Mouse (Mus musculus): ENCODE data around the gene Rxra. TPM values are rescaled to one million over a fixed set of nuclear protein-coding genes. Genes with fewer than 3 reads are reported as not detected.
A peak's percentile ranks its signal among the peaks of the same experiment; 100 is the strongest.

Gene Rxra
- polyA plus RNA-seq, 1 experiment from 2014 or later, result 9.4 TPM

- no peak overlapping the region for H3K4me2 ChIP-seq (ENCODE audit: low read length)
- ATAC-seq (replicated peaks; ENCODE audit: low FRiP score, low read depth) (no peak), DNase-seq (ENCODE audit: low spot score) (no peak)
- H3K9ac ChIP-seq (ENCODE audit: low read depth, low read length), result no peak overlapping the region
- peaks cover 13% of the 10 kb centered on the region; the same call in 1 of the 2 replicates for H3K36me3 ChIP-seq (ENCODE audit: insufficient read depth, low read length)
- no peaks in the 10 kb centered on the region for H3K27me3 ChIP-seq (ENCODE audit: insufficient read depth, low read length)
- peaks cover 31% of the 10 kb centered on the region for H3K4me1 ChIP-seq (replicated peaks; ENCODE audit: insufficient read depth, low read length)
- no peak overlapping the region for H3K4me3 ChIP-seq (replicated peaks; ENCODE audit: low read depth, low read length)
- H3K27ac ChIP-seq, result no peak overlapping the region
- 89% methylated on average over 5 of the region's 5 CpGs for WGBS
- H3K9me3 ChIP-seq (replicated peaks; ENCODE audit: low read length), result no peaks in the 10 kb centered on the region
- no peak for TF ChIP-seq CTCF (IDR thresholded peaks at IDR 0.05; ENCODE audit: low read depth)
Observed at GRCm38 (mm10) chr2:27736802-27737201, 60.6 kb downstream of the Rxra start.

DNA sequence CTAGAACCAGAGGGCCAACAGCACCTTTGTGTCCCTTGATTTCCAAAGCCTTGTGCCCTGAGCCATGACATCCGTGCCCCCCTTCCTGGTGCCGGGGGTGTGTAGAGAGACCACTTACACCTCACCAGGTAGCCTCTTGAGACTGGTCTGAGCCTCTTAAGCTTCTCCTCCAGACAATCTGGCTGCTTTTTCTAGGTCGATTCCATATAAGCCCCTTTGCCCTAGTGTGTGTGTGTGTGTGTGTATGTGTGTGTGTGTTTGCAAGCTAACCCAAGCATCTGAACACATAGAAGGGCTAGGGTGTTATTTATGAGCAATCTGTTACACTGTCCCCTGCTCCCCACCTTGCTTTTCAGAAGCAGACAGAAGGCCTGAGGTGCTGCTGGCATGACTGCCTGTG, 62.2 kb downstream of the Rxra start:
- peaks cover 18% of the 10 kb centered on the region; the same call in 1 of the 2 replicates for H3K36me3 ChIP-seq (ENCODE audit: insufficient read depth, low read length)
- WGBS, result 89% methylated on average over 3 of the region's 3 CpGs
- H3K27me3 ChIP-seq (ENCODE audit: insufficient read depth, low read length), result no peaks in the 10 kb centered on the region
- no peak overlapping the region for H3K4me2 ChIP-seq (ENCODE audit: low read length)
- peaks cover 24% of the 10 kb centered on the region for H3K4me1 ChIP-seq (replicated peaks; ENCODE audit: insufficient read depth, low read length)
- no peak overlapping the region for H3K4me3 ChIP-seq (replicated peaks; ENCODE audit: low read depth, low read length)
- no peak overlapping the region for H3K27ac ChIP-seq
- DNase-seq (ENCODE audit: low spot score), result no peak
- no peak for ATAC-seq (replicated peaks; ENCODE audit: low FRiP score, low read depth)
- H3K9ac ChIP-seq (ENCODE audit: low read depth, low read length), result no peak overlapping the region
- no peaks in the 10 kb centered on the region for H3K9me3 ChIP-seq (replicated peaks; ENCODE audit: low read length)
- TF ChIP-seq CTCF (IDR thresholded peaks at IDR 0.05; ENCODE audit: low read depth), result no peak

DNA sequence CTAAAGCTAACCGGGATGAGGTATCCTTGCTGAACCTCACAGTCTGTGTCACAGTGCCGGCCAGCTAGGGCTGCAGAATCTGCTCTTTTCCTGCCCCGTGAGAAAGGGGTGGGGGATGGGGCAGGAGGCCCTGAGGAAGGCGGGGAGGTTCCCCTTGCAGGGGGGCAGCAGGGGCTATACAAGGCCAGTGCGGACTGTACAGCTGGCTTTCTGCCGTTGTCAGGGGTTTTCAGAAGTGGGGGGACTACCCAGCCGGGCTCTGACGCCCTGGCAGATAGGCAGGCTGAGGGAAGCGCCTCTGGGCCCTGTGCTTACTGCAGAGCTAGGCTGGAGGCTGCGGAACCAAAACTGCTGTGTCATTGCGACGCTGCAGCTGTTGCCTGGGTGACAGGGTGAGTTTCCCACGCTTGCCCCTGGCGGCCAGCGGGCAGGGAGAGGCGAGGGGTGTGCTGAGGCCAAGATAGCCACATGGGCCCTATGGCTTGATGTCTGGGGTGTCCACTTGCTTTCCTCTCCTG, 63.9 kb downstream of the Rxra start:
- no peaks in the 10 kb centered on the region for H3K27me3 ChIP-seq (ENCODE audit: insufficient read depth, low read length)
- peak overlapping the region; percentile 42; the same call in 1 of the 2 replicates for H3K27ac ChIP-seq
- TF ChIP-seq CTCF (IDR thresholded peaks at IDR 0.05; ENCODE audit: low read depth), result peak; percentile 52; the same call in 1 of the 2 replicates
- no peaks in the 10 kb centered on the region for H3K9me3 ChIP-seq (replicated peaks; ENCODE audit: low read length)
- 10% methylated on average over 16 of the region's 16 CpGs for WGBS
- H3K9ac ChIP-seq (ENCODE audit: low read depth, low read length), result no peak overlapping the region
- peaks cover 22% of the 10 kb centered on the region for H3K4me1 ChIP-seq (replicated peaks; ENCODE audit: insufficient read depth, low read length)
- DNase-seq (ENCODE audit: low spot score), result peak; percentile 88
- H3K36me3 ChIP-seq (ENCODE audit: insufficient read depth, low read length), result peaks cover 18% of the 10 kb centered on the region; the same call in 1 of the 2 replicates
- H3K4me2 ChIP-seq (ENCODE audit: low read length), result peak overlapping the region; percentile 17
- peak; percentile 51; the same call in 1 of the 2 replicates for ATAC-seq (replicated peaks; ENCODE audit: low FRiP score, low read depth)
- H3K4me3 ChIP-seq (replicated peaks; ENCODE audit: low read depth, low read length), result no peak overlapping the region

GRCm38 (mm10) chr2:27743177-27743576, 66.9 kb downstream of the Rxra start:
- DNase-seq (ENCODE audit: low spot score), result no peak
- 100% methylated on average over 1 of the region's 1 CpGs for WGBS
- Histone ChIP-seq H3K27me3 (ENCODE audit: insufficient read depth, low read length) (no peaks in the 10 kb centered on the region), H3K4me2 (ENCODE audit: low read length) (no peak overlapping the region), H3K9ac (ENCODE audit: low read depth, low read length) (no peak overlapping the region), H3K4me1 (replicated peaks; ENCODE audit: insufficient read depth, low read length) (peaks cover 37% of the 10 kb centered on the region), H3K9me3 (replicated peaks; ENCODE audit: low read length) (no peaks in the 10 kb centered on the region), H3K27ac (peak overlapping the region; percentile 2; the same call in 1 of the 2 replicates), H3K4me3 (replicated peaks; ENCODE audit: low read depth, low read length) (no peak overlapping the region), H3K36me3 (ENCODE audit: insufficient read depth, low read length) (peaks cover 14% of the 10 kb centered on the region; the same call in 1 of the 2 replicates)
- no peak for ATAC-seq (replicated peaks; ENCODE audit: low FRiP score, low read depth)
- TF ChIP-seq CTCF (IDR thresholded peaks at IDR 0.05; ENCODE audit: low read depth), result no peak

DNA sequence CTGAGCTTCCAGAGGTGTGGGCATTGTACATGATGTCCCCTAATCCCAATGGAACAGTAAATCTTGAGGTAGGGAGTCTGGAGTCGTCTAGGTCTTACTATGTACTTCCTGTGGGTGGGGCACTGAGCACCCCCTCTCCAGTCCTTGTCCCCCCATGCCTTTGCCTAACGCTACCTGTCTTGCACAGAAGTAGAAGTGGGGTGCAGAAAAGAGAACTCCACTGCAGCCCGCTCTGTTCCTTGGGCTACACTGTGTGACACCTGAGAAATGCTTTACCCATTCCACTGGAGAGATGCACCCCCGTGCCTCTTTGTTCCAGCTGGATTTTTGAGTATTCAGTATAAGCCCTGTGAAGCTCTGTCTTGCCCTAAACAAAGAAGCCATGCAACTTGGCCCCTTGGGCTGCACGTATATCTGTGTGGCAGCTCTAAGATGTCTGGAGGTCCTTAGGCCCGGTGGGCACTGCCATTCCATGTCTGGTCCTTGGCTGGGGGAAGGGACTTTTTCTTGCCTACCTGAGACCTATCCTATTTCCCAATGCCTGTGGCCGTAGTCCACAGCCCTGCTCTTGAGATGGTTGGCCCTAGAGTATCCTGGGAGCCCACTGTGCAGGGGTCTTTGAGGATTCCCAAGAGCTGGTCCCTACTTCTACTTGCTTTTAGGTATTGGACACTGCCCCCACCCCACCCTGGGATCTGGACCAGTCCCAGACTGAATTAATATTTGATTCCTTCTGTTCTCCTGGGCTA, 67.8 kb downstream of the Rxra start:
- H3K4me1 ChIP-seq (replicated peaks; ENCODE audit: insufficient read depth, low read length), result peaks cover 37% of the 10 kb centered on the region
- no peak for ATAC-seq (replicated peaks; ENCODE audit: low FRiP score, low read depth)

DNA sequence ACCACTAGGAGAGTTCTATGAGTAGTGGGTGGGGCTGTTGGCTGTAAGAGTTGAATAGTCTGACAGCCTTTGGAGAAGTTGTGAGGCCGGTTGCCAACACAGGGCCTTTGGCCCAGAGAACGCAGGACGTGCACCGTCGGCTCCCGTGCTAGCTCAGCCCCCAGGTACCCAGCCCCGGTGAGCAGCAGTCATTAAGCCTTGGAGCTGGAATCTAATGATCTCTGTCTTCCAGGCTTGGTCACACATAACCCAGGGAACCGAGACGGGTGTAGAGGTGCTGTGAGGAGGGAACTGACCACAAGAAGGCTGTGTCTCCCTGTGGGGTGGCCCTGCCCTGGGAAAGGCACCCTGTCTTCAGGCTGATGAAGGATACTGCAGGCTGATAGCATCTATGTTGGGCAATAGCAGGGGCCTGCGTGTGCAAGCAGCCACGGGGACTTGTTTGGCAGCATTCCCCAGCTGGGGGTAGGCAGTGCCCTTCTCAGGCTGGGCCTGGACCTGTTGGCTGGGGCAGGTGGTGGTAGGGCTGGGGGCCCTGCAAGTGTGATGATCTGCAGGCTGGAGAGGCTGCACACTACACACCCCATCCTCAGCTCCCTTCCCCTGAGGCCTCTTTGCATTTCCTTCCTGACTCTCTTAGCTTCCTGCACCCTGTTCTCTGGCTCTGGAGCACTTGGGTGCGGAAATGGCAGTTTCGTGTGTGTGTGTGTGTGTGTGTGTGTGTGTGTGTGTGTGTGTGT, 68.5 kb downstream of the Rxra start:
- Histone ChIP-seq H3K9me3 (replicated peaks; ENCODE audit: low read length) (no peaks in the 10 kb centered on the region), H3K4me1 (replicated peaks; ENCODE audit: insufficient read depth, low read length) (peaks cover 33% of the 10 kb centered on the region), H3K27me3 (ENCODE audit: insufficient read depth, low read length) (no peaks in the 10 kb centered on the region), H3K4me2 (ENCODE audit: low read length) (no peak overlapping the region), H3K36me3 (ENCODE audit: insufficient read depth, low read length) (peaks cover 22% of the 10 kb centered on the region; the same call in 1 of the 2 replicates), H3K9ac (ENCODE audit: low read depth, low read length) (no peak overlapping the region), H3K4me3 (replicated peaks; ENCODE audit: low read depth, low read length) (no peak overlapping the region), H3K27ac (peak overlapping the region; percentile 68)
- 24% methylated on average over 13 of the region's 13 CpGs for WGBS
- peak; percentile 85 for ATAC-seq (replicated peaks; ENCODE audit: low FRiP score, low read depth)
- TF ChIP-seq CTCF (IDR thresholded peaks at IDR 0.05; ENCODE audit: low read depth), result no peak
- DNase-seq (ENCODE audit: low spot score), result peak; percentile 55

More for the DNA sequence above, 67.8 kb downstream of the Rxra start:
- Histone ChIP-seq H3K9ac (ENCODE audit: low read depth, low read length) (no peak overlapping the region), H3K9me3 (replicated peaks; ENCODE audit: low read length) (no peaks in the 10 kb centered on the region), H3K36me3 (ENCODE audit: insufficient read depth, low read length) (peaks cover 18% of the 10 kb centered on the region; the same call in 1 of the 2 replicates), H3K27ac (peak overlapping the region; percentile 68; the same call in 1 of the 2 replicates), H3K27me3 (ENCODE audit: insufficient read depth, low read length) (no peaks in the 10 kb centered on the region), H3K4me3 (replicated peaks; ENCODE audit: low read depth, low read length) (no peak overlapping the region), H3K4me2 (ENCODE audit: low read length) (no peak overlapping the region)
- no peak for TF ChIP-seq CTCF (IDR thresholded peaks at IDR 0.05; ENCODE audit: low read depth)
- DNase-seq (ENCODE audit: low spot score), result no peak
- WGBS, result 77% methylated on average over 7 of the region's 7 CpGs
